Mouse (Mus musculus): ENCODE results near the gene AC161166.1. TPM values are rescaled to one million over a fixed set of nuclear protein-coding genes. Genes with fewer than 3 reads are reported as not detected.
A peak's percentile ranks its signal among the peaks of the same experiment; 100 is the strongest.

AC161166.1 gene
- polyA plus RNA-seq (2015; fragmentation: Nextera tagmentation; extraction: Ambion mirVana), result 0.26 and 0.35 TPM in 2 replicates

DNA sequence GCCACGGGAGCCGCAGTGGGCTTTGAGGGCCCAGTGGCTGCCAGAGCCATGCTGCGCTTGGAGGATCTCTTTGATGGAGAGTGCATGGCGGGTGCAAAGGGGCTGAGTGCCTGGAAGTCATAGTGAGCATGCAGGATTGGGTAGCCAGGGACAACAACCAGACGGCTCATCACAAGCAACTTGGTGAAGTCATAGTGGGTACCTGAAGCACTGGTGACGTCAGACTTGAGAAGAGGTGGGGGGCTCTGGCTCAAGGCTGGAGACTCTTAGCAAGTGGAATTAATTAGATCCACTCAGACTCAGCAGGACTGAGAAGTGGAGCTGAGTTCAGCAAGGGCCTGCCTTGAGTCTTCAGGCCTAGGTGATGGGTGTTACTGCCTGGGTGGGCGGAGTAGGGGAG, at the start of gene AC161166.1:
AC161166.1 (minus strand) TSS at position 101 of the 400 bp plus-strand sequence.
- H3K27ac ChIP-seq (ENCODE audit: low read length), result no peak within 1 kb of the TSS
- H3K36me3 ChIP-seq (ENCODE audit: control insufficient read depth, insufficient read depth), result peaks cover 3% of the 10 kb centered on the region; the same call in 1 of the 2 replicates
- no peaks in the 10 kb centered on the region for H3K27me3 ChIP-seq (ENCODE audit: control insufficient read depth, insufficient read depth, low read length)
- no peak within 1 kb of the TSS for H3K4me3 ChIP-seq (ENCODE audit: low read length)
- H3K9me3 ChIP-seq (replicated peaks; ENCODE audit: control insufficient read depth, low read length), result no peaks in the 10 kb centered on the region
- peaks cover 4% of the 10 kb centered on the region; the same call in 1 of the 2 replicates for H3K4me1 ChIP-seq (ENCODE audit: control insufficient read depth, insufficient read depth, low read length)
- ATAC-seq (replicated peaks; ENCODE audit: extremely low read depth, insufficient read depth, low FRiP score), result no peak
- H3K4me2 ChIP-seq (ENCODE audit: low read depth, low read length), result no peak within 1 kb of the TSS
- H3K9ac ChIP-seq (ENCODE audit: low read length), result no peak within 1 kb of the TSS
- 86% methylated on average over 7 of the region's 7 CpGs for WGBS

DNA sequence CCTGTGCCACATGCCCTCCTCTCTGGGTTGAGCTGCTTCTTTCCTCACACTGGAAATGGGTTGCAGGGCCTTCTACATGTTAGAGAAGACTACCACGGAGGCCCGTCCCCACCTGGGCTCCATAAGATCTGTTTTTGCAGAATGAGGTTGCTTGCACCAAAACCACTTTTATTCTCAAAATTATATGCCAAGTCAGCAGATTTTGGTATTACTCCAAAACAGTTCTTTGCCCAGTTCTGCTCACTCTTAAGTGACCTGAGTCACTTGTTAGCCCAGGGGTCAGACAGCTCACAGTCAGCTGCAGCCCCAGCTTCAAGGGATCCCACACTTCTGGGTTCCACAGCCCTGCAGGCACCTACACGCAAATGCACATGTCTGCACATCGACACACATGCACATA, 49.2 kb upstream of the AC161166.1 start:
- Histone ChIP-seq H3K4me1 (ENCODE audit: control insufficient read depth, insufficient read depth, low read length) (no peaks in the 10 kb centered on the region), H3K4me3 (ENCODE audit: low read length) (no peak overlapping the region), H3K4me2 (ENCODE audit: low read depth, low read length) (no peak overlapping the region), H3K36me3 (ENCODE audit: control insufficient read depth, insufficient read depth) (peaks cover 8% of the 10 kb centered on the region), H3K9ac (ENCODE audit: low read length) (no peak overlapping the region), H3K27ac (ENCODE audit: low read length) (no peak overlapping the region), H3K27me3 (ENCODE audit: control insufficient read depth, insufficient read depth, low read length) (no peaks in the 10 kb centered on the region), H3K9me3 (replicated peaks; ENCODE audit: control insufficient read depth, low read length) (no peaks in the 10 kb centered on the region)
- 90% methylated on average over 4 of the region's 4 CpGs for WGBS
- ATAC-seq (replicated peaks; ENCODE audit: extremely low read depth, insufficient read depth, low FRiP score), result no peak

DNA sequence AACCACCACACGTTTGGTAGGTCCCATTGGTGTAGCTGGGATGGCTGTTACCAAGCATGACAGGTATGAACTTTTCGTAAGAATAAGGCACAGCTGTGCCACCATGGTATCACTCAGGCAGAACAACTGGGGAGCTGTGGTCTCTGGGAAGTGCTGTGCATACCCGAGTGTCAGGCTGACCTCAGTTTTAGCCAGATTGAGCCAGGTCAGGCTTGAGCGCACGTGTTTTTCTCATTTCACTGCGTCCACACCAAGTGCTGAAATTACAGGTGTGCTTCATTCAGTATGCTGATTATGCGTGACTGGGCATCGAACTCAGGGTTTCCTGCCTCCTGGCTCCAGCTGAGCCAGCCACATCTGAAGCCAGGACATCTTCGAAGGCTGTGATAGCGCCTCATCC, 43.5 kb upstream of the AC161166.1 start:
- H3K4me2 ChIP-seq (ENCODE audit: low read depth, low read length), result no peak overlapping the region
- 90% methylated on average over 10 of the region's 10 CpGs for WGBS
- no peaks in the 10 kb centered on the region for H3K9me3 ChIP-seq (replicated peaks; ENCODE audit: control insufficient read depth, low read length)
- ATAC-seq (replicated peaks; ENCODE audit: extremely low read depth, insufficient read depth, low FRiP score), result no peak
- no peak overlapping the region for H3K27ac ChIP-seq (ENCODE audit: low read length)
- peaks cover 21% of the 10 kb centered on the region for H3K36me3 ChIP-seq (ENCODE audit: control insufficient read depth, insufficient read depth)
- no peak overlapping the region for H3K4me3 ChIP-seq (ENCODE audit: low read length)
- H3K9ac ChIP-seq (ENCODE audit: low read length), result no peak overlapping the region
- H3K27me3 ChIP-seq (ENCODE audit: control insufficient read depth, insufficient read depth, low read length), result no peaks in the 10 kb centered on the region
- H3K4me1 ChIP-seq (ENCODE audit: control insufficient read depth, insufficient read depth, low read length), result no peaks in the 10 kb centered on the region

DNA sequence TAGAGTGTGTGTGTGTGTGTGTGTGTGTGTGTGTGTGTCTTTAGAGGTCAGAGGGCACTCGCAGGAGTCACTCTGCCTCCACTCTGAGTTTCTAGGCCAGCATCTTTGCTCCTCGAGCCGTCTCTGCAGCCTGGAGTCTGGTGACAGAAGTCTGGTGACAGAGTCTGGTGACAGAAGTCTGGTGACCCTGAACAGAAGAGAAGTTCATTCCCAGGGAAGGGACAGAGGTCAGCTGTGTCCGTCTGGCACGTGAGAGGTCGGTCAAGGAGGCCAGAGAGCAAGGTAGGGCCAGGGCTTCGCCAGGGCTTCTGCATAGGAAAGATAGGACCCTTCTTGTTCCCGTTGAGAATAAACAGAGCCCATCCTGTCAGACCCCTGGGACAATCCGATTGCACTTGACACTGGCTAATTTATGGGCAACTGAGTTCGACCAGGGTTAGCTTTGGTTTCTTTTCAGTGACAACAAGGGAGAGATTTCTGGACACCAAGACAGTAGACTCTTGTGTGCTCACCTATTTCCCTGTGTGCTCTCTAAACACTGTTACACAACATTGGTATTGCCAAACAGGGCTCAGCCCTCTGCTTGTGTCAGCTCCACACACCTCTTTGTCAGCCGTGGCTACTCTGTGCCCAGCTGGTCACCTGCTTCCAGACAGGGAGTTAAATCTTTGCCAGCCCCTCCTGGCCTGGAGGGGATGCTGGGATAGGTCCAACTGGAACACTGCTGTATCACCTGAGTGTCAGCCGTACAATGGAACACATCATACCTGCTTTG, 39.9 kb upstream of the AC161166.1 start:
- Histone ChIP-seq H3K27me3 (ENCODE audit: control insufficient read depth, insufficient read depth, low read length) (no peaks in the 10 kb centered on the region), H3K9ac (ENCODE audit: low read length) (no peak overlapping the region), H3K4me1 (ENCODE audit: control insufficient read depth, insufficient read depth, low read length) (peaks cover 8% of the 10 kb centered on the region), H3K4me2 (ENCODE audit: low read depth, low read length) (no peak overlapping the region), H3K9me3 (replicated peaks; ENCODE audit: control insufficient read depth, low read length) (no peaks in the 10 kb centered on the region), H3K36me3 (ENCODE audit: control insufficient read depth, insufficient read depth) (peaks cover 30% of the 10 kb centered on the region), H3K27ac (ENCODE audit: low read length) (no peak overlapping the region), H3K4me3 (ENCODE audit: low read length) (no peak overlapping the region)
- WGBS, result 86% methylated on average over 12 of the region's 12 CpGs
- no peak for ATAC-seq (replicated peaks; ENCODE audit: extremely low read depth, insufficient read depth, low FRiP score)

DNA sequence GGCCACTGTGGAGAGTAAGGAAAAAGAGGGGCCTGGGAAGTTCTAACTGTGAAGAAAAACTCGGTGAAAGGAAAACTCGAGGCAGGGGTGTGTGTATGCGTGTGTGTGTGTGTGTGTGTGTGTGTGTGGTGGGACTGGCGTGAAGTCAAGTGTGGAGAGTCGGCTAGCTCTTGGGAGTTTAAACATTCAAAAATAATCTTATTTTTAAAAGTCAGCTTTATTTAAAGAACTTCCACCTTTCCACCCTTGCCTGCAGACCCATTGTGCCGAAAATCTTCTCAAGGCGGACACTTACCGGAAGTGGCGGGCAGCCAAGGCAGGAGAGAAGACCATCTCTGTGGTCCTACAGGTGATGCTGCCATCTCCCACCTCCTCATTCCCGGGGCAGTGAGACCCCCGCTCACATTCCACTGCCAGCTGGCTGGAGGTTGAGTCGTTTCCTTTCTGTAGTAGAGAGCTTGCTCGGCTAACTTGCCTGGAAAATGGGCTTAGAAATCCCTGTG, 35.3 kb upstream of the AC161166.1 start:
- Histone ChIP-seq H3K27me3 (ENCODE audit: control insufficient read depth, insufficient read depth, low read length) (no peaks in the 10 kb centered on the region), H3K9me3 (replicated peaks; ENCODE audit: control insufficient read depth, low read length) (peaks cover 3% of the 10 kb centered on the region; the same call in 1 of the 2 replicates), H3K4me1 (ENCODE audit: control insufficient read depth, insufficient read depth, low read length) (peaks cover 13% of the 10 kb centered on the region), H3K4me2 (ENCODE audit: low read depth, low read length) (peak overlapping the region; percentile 79), H3K9ac (ENCODE audit: low read length) (peak overlapping the region; percentile 94), H3K4me3 (ENCODE audit: low read length) (peak overlapping the region; percentile 89), H3K36me3 (ENCODE audit: control insufficient read depth, insufficient read depth) (peaks cover 17% of the 10 kb centered on the region), H3K27ac (ENCODE audit: low read length) (peak overlapping the region; percentile 72)
- 22% methylated on average over 13 of the region's 13 CpGs for WGBS
- ATAC-seq (replicated peaks; ENCODE audit: extremely low read depth, insufficient read depth, low FRiP score), result no peak

DNA sequence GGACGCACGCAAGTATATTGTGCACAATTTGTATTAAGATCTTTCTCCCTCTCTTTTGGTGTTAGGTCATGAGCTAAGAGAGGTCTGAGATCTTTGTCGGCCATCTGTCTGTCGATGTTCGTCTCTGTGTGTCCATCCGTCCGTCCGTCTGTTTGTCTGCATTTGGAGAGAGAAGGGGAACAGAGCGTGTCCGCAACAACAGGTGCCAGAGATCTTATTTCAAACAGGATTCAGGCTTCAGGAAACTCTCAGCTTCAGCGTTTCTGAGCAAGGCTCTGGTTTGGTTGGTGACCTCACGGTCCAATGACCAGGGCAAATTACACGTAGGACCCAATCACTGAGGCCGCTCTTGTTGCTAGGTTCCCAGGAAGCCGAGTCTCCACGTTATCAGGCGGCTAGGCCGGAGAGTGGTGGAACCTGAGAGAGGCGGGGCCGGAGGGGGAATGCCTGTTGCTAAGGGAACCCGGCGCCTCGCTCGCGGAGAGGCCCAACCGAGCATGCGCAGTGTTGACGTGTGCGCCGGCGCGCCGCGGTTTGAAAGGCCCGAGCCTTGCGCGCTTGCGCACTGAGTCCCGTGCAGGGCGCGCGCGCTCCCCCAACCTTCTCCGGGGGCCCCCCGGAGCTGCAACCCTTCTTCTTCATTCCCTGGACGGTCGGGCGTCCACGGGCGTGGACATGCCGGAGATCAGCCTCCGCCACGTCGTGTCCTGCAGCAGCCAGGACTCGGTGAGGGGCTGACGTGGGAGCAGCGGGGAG, 34.6 kb upstream of the AC161166.1 start:
- peaks cover 3% of the 10 kb centered on the region; the same call in 1 of the 2 replicates for H3K9me3 ChIP-seq (replicated peaks; ENCODE audit: control insufficient read depth, low read length)
- H3K4me1 ChIP-seq (ENCODE audit: control insufficient read depth, insufficient read depth, low read length), result peaks cover 13% of the 10 kb centered on the region
- peak overlapping the region; percentile 72 for H3K27ac ChIP-seq (ENCODE audit: low read length)
- under 1% methylated on average over 57 of the region's 57 CpGs for WGBS
- peak overlapping the region; percentile 79 for H3K4me2 ChIP-seq (ENCODE audit: low read depth, low read length)
- H3K27me3 ChIP-seq (ENCODE audit: control insufficient read depth, insufficient read depth, low read length), result no peaks in the 10 kb centered on the region
- ATAC-seq (replicated peaks; ENCODE audit: extremely low read depth, insufficient read depth, low FRiP score), result peak; percentile 99
- H3K4me3 ChIP-seq (ENCODE audit: low read length), result peak overlapping the region; percentile 89
- peak overlapping the region; percentile 94 for H3K9ac ChIP-seq (ENCODE audit: low read length)
- peaks cover 10% of the 10 kb centered on the region; the same call in 1 of the 2 replicates for H3K36me3 ChIP-seq (ENCODE audit: control insufficient read depth, insufficient read depth)

DNA sequence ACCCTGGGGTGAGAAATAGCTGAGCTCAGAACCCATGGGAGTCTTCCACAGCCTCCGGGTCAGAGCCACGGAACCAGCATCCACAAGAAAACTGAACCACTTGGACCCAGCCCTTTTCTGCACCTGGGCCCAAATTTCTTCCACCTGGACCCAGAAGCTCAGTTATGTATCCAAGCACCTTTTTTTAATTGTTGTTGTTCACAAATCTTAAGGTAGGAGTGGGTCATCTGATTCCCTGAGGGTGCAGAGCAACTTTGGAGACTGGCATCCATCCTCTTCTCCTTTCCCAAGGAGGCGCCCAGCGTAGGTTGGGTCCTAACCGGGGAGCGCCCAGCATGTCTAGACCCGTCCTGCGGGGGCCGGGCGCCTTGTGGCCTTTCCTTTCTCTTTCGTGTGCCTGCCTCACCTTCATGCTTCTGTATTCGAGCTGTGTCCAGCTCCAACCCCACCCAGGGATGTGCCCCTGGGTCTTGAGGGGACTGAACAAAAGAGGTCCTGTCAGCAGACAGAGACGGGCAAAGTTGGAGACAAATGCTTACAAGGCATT, 33.9 kb upstream of the AC161166.1 start, which contains the start of the genes Pinlyp and Xrcc1:
Pinlyp (minus strand) TSS at position 51 of the 547 bp plus-strand sequence.
Xrcc1 (plus strand) TSS at position 222 of the 547 bp plus-strand sequence.
- Histone ChIP-seq H3K9ac (ENCODE audit: low read length) (peak within 1 kb of the TSS; percentile 94), H3K36me3 (ENCODE audit: control insufficient read depth, insufficient read depth) (peaks cover 10% of the 10 kb centered on the region; the same call in 1 of the 2 replicates), H3K4me2 (ENCODE audit: low read depth, low read length) (peak within 1 kb of the TSS; percentile 79), H3K4me3 (ENCODE audit: low read length) (peak within 1 kb of the TSS; percentile 89), H3K27me3 (ENCODE audit: control insufficient read depth, insufficient read depth, low read length) (no peaks in the 10 kb centered on the region), H3K4me1 (ENCODE audit: control insufficient read depth, insufficient read depth, low read length) (peaks cover 13% of the 10 kb centered on the region), H3K9me3 (replicated peaks; ENCODE audit: control insufficient read depth, low read length) (peaks cover 3% of the 10 kb centered on the region; the same call in 1 of the 2 replicates), H3K27ac (ENCODE audit: low read length) (peak within 1 kb of the TSS; percentile 72)
- no peak for ATAC-seq (replicated peaks; ENCODE audit: extremely low read depth, insufficient read depth, low FRiP score)
- WGBS, result 38% methylated on average over 13 of the region's 13 CpGs

DNA sequence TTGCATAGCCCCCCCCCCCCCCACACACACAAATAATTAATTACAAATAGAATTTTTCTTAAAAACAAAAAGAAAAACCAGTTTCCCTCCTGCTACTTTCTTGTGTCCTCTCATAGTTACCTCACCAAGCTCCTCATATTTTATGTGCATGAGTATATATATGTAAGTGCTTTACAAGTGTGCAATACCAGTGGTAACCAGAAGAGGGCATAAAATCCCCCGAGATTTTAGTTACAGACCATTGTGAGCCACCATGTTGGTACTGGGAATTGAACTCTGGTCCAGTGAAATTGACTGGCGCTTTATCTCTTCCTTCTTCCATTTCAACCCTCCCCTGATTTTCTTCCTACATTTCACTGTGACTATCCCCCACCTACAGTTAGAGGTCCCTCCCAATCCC, 32.3 kb upstream of the AC161166.1 start:
- H3K27ac ChIP-seq (ENCODE audit: low read length), result no peak overlapping the region
- H3K36me3 ChIP-seq (ENCODE audit: control insufficient read depth, insufficient read depth), result peaks cover 2% of the 10 kb centered on the region; the same call in 1 of the 2 replicates
- no peaks in the 10 kb centered on the region for H3K27me3 ChIP-seq (ENCODE audit: control insufficient read depth, insufficient read depth, low read length)
- H3K9ac ChIP-seq (ENCODE audit: low read length), result no peak overlapping the region
- H3K4me2 ChIP-seq (ENCODE audit: low read depth, low read length), result no peak overlapping the region
- 86% methylated on average over 2 of the region's 2 CpGs for WGBS
- peaks cover 13% of the 10 kb centered on the region for H3K4me1 ChIP-seq (ENCODE audit: control insufficient read depth, insufficient read depth, low read length)
- no peak for ATAC-seq (replicated peaks; ENCODE audit: extremely low read depth, insufficient read depth, low FRiP score)
- H3K9me3 ChIP-seq (replicated peaks; ENCODE audit: control insufficient read depth, low read length), result peaks cover 3% of the 10 kb centered on the region; the same call in 1 of the 2 replicates
- no peak overlapping the region for H3K4me3 ChIP-seq (ENCODE audit: low read length)

Data from heart, embryonic 16.5 days (tissue).